Comparison of ENCODE assay signal across 13 mouse cellular contexts in genomic region chr7:28951764-28952163, GRCm38 (mm10). TPM values are rescaled to one million over a fixed set of nuclear protein-coding genes. Genes with fewer than 3 reads are reported as not detected.
DNase-seq lines count a peak whose midpoint lies in the region; ATAC-seq and TF ChIP-seq lines count a peak whose summit lies in the region.
"Had no signal": no experiment of that assay in that cellular context is flagged by ENCODE, and none has a peak within 500 bp of the region (broad histone marks: within the 10 kb centered on the region; RNA-seq: fewer than 3 reads in every experiment).

No protein-coding gene starts in this region.

- no peaks in the 10 kb centered on the region for H3K27me3 ChIP-seq in spleen, adult 2 months (ENCODE audit: control insufficient read depth, insufficient read depth, low read length)
- H3K27me3 ChIP-seq in intestine, embryonic 16.5 days (replicated peaks; ENCODE audit: control insufficient read depth, insufficient read depth, low read length), result no peaks in the 10 kb centered on the region
- H3K27me3 ChIP-seq: hindbrain, embryonic 15.5 days; neural tube, embryonic 12.5 days had no signal

- H3K4me3 ChIP-seq in spleen, adult 2 months (ENCODE audit: extremely low read depth, insufficient read depth, insufficient read length), result no peak overlapping the region
- H3K4me3 ChIP-seq in intestine, embryonic 16.5 days (ENCODE audit: low read length), result no peak overlapping the region
- H3K4me3 ChIP-seq: hindbrain, embryonic 15.5 days; neural tube, embryonic 12.5 days had no signal

- WGBS in spleen, adult 2 months, result 84% methylated on average over 2 of the region's 2 CpGs
- 68% methylated on average over 2 of the region's 2 CpGs for WGBS in intestine, embryonic 16.5 days

- DNase-seq in kidney, adult 18-20 months, result peak; percentile 8
- DNase-seq in kidney, adult 9 months, result no peak
- no peak for DNase-seq in spleen, adult 2 months (ENCODE audit: low read depth in 1 of 2, low spot score in 2 of 2)
- DNase-seq in spleen, postnatal 36 days (ENCODE audit: low spot score in 2 of 2), result no peak
- no peak for DNase-seq in right cerebral cortex, postnatal 4 days
- DNase-seq in cerebellum, adult 9-11 months, result no peak
- DNase-seq in spleen, postnatal 10 days (ENCODE audit: low spot score in 2 of 2), result no peak
- DNase-seq: right cerebral cortex, postnatal 25 days; thymus, postnatal 4 days had no signal

- H3K4me2 ChIP-seq in intestine, embryonic 16.5 days (ENCODE audit: low read depth, low read length), result no peak overlapping the region
- H3K4me2 ChIP-seq: hindbrain, embryonic 15.5 days; neural tube, embryonic 12.5 days had no signal

- ATAC-seq in intestine, embryonic 16.5 days, result no peak

- H3K36me3 ChIP-seq in spleen, adult 2 months (ENCODE audit: control insufficient read depth, insufficient read depth, low read length), result no peaks in the 10 kb centered on the region
- H3K36me3 ChIP-seq in intestine, embryonic 16.5 days (ENCODE audit: control insufficient read depth, insufficient read depth, low read length), result peaks cover 3% of the 10 kb centered on the region; the same call in 1 of the 2 replicates
- H3K36me3 ChIP-seq: hindbrain, embryonic 15.5 days had no signal

- TF ChIP-seq CTCF in spleen, adult 2 months (IDR thresholded peaks at IDR 0.05; ENCODE audit: extremely low read depth, insufficient read depth, insufficient read length, insufficient replicate concordance), result no peak

- no peak for TF ChIP-seq POLR2A in spleen, adult 2 months (IDR thresholded peaks at IDR 0.05; ENCODE audit: low read depth, low read length)

- H3K9ac ChIP-seq in intestine, embryonic 16.5 days (ENCODE audit: low read depth, low read length), result peak overlapping the region; percentile 13; the same call in 1 of the 2 replicates
- H3K9ac ChIP-seq: hindbrain, embryonic 15.5 days; neural tube, embryonic 12.5 days had no signal

- H3K4me1 ChIP-seq in spleen, adult 2 months (ENCODE audit: control insufficient read depth, insufficient read depth, insufficient read length), result peaks cover 6% of the 10 kb centered on the region; the same call in 1 of the 2 replicates
- peaks cover 84% of the 10 kb centered on the region for H3K4me1 ChIP-seq in intestine, embryonic 16.5 days (ENCODE audit: control insufficient read depth, insufficient read depth, low read length)

- no peaks in the 10 kb centered on the region for H3K9me3 ChIP-seq in intestine, embryonic 16.5 days (ENCODE audit: control insufficient read depth, low read length)
- H3K9me3 ChIP-seq: G1E; hindbrain, embryonic 15.5 days; neural tube, embryonic 12.5 days had no signal

- H3K27ac ChIP-seq in spleen, adult 2 months (ENCODE audit: insufficient read depth, low read length), result peak overlapping the region; percentile 10
- peak overlapping the region; percentile 81 for H3K27ac ChIP-seq in intestine, embryonic 16.5 days (ENCODE audit: low read length)
- H3K27ac ChIP-seq: hindbrain, embryonic 15.5 days; neural tube, embryonic 12.5 days had no signal

RNA-seq across cellular contexts. Expression of gene Actn4, which starts 10.4 kb away (rescaled TPM):
- polyA plus RNA-seq in spleen, adult 2 months (2012; rRNA removed), result 156 and 192 TPM in 2 replicates
- 402 and 447 TPM in 2 replicates for polyA plus RNA-seq in intestine, embryonic 16.5 days (2015; fragmentation: Nextera tagmentation; extraction: Ambion mirVana)

RNA-seq across cellular contexts. Expression of gene Eif3k, which starts 29.9 kb away (rescaled TPM):
- 218 and 234 TPM in 2 replicates for polyA plus RNA-seq in spleen, adult 2 months (2012; rRNA removed)
- polyA plus RNA-seq in intestine, embryonic 16.5 days (2015; fragmentation: Nextera tagmentation; extraction: Ambion mirVana), result 355 and 362 TPM in 2 replicates

RNA-seq across cellular contexts. Expression of gene Map4k1, which starts 30.1 kb away (rescaled TPM):
- polyA plus RNA-seq in spleen, adult 2 months (2012; rRNA removed), result 174 and 236 TPM in 2 replicates
- 6.9 and 7.3 TPM in 2 replicates for polyA plus RNA-seq in intestine, embryonic 16.5 days (2015; fragmentation: Nextera tagmentation; extraction: Ambion mirVana)

Comparison
In these comparisons a context has a peak if more than half of its experiments do, and no peak if none do; other contexts are left out.
1. RNA of gene Map4k1, which starts 30.1 kb away (polyA plus RNA-seq): 174 to 236 TPM in spleen, adult 2 months; 6.9 to 7.3 TPM in intestine, embryonic 16.5 days; every median in the first group is over 10 times any median in the second.